Mouse (Mus musculus): Measurements from ENCODE around the gene Tmem273. TPM values are rescaled to one million over a fixed set of nuclear protein-coding genes. Genes with fewer than 3 reads are reported as not detected.

Tmem273 gene
- polyA plus RNA-seq, 1 experiment from 2014 or later = 2.0 TPM

- 90% methylated on average over 11 of the region's 11 CpGs for WGBS
- Histone ChIP-seq H3K4me2 (replicated peaks) (no peak overlapping the region), H3K36me3 (no peaks in the 10 kb centered on the region), H3K4me3 (replicated peaks) (no peak overlapping the region), H3K4me1 (replicated peaks) (no peaks in the 10 kb centered on the region), H3K9me3 (no peaks in the 10 kb centered on the region), H3K9ac (no peak overlapping the region), H3K27me3 (replicated peaks) (no peaks in the 10 kb centered on the region), H3K27ac (no peak overlapping the region)
- no peak for ATAC-seq
These were observed 50.4 kb downstream of the Tmem273 start for GRCm38 (mm10) chr14:32836191-32836590.

- Histone ChIP-seq H3K9ac (no peak overlapping the region), H3K27ac (no peak overlapping the region), H3K4me3 (replicated peaks) (no peak overlapping the region), H3K4me2 (replicated peaks) (no peak overlapping the region), H3K9me3 (no peaks in the 10 kb centered on the region), H3K27me3 (replicated peaks) (no peaks in the 10 kb centered on the region), H3K36me3 (no peaks in the 10 kb centered on the region), H3K4me1 (replicated peaks) (no peaks in the 10 kb centered on the region)
- ATAC-seq = no peak
These were observed 56.3 kb downstream of the Tmem273 start for GRCm38 (mm10) chr14:32842052-32842451.

- 89% methylated on average over 4 of the region's 4 CpGs for WGBS
These were observed 68.3 kb downstream of the Tmem273 start for GRCm38 (mm10) chr14:32854059-32854458.

GRCm38 (mm10) chr14:32856246-32856645 is 70.5 kb downstream of the Tmem273 start:
- Histone ChIP-seq H3K4me1 (replicated peaks) (peaks cover 18% of the 10 kb centered on the region), H3K9me3 (no peaks in the 10 kb centered on the region), H3K27me3 (replicated peaks) (no peaks in the 10 kb centered on the region), H3K27ac (peak overlapping the region; percentile 67; the same call in 1 of the 2 replicates), H3K9ac (no peak overlapping the region), H3K4me2 (replicated peaks) (peak overlapping the region; percentile 90), H3K4me3 (replicated peaks) (peak overlapping the region; percentile 63), H3K36me3 (no peaks in the 10 kb centered on the region)
- 0 out of 2 replicates have a peak, but pooled peaks have one; percentile 22 for ATAC-seq
- 25% methylated on average over 5 of the region's 5 CpGs for WGBS

More at GRCm38 (mm10) chr14:32854059-32854458, 68.3 kb downstream of the Tmem273 start:
- no peak overlapping the region for H3K27ac ChIP-seq
- H3K9ac ChIP-seq = no peak overlapping the region
- no peaks in the 10 kb centered on the region for H3K36me3 ChIP-seq
- ATAC-seq = no peak
- no peaks in the 10 kb centered on the region for H3K27me3 ChIP-seq (replicated peaks)
- H3K4me2 ChIP-seq (replicated peaks) = no peak overlapping the region
- no peaks in the 10 kb centered on the region for H3K9me3 ChIP-seq
- H3K4me1 ChIP-seq (replicated peaks) = peaks cover 7% of the 10 kb centered on the region; the same call in 1 of the 2 replicates
- H3K4me3 ChIP-seq (replicated peaks) = no peak overlapping the region

- peak within 1 kb of the TSS; percentile 67 for H3K27ac ChIP-seq
- no peaks in the 10 kb centered on the region for H3K36me3 ChIP-seq
- peaks cover 23% of the 10 kb centered on the region for H3K4me1 ChIP-seq (replicated peaks)
- ATAC-seq = peak; percentile 82
- H3K4me3 ChIP-seq (replicated peaks) = peak within 1 kb of the TSS; percentile 63
- H3K9me3 ChIP-seq = no peaks in the 10 kb centered on the region
- H3K4me2 ChIP-seq (replicated peaks) = peak within 1 kb of the TSS; percentile 90
- whole genome bisulfite sequencing = under 1% methylated on average over 57 of the region's 68 CpGs
- peak within 1 kb of the TSS; percentile 76 for H3K9ac ChIP-seq
- H3K27me3 ChIP-seq (replicated peaks) = no peaks in the 10 kb centered on the region
These were observed 71.0 kb downstream of the Tmem273 start, which contains the start of gene Vstm4 for GRCm38 (mm10) chr14:32856681-32857328. Vstm4 (plus strand) TSS chr14:32856756.

- Histone ChIP-seq H3K27me3 (replicated peaks) (no peaks in the 10 kb centered on the region), H3K27ac (no peak overlapping the region), H3K9ac (no peak overlapping the region), H3K4me2 (replicated peaks) (peak overlapping the region; percentile 90), H3K4me3 (replicated peaks) (no peak overlapping the region), H3K9me3 (no peaks in the 10 kb centered on the region), H3K4me1 (replicated peaks) (peaks cover 23% of the 10 kb centered on the region), H3K36me3 (no peaks in the 10 kb centered on the region)
- 85% methylated on average over 10 of the region's 10 CpGs for WGBS
- no peak for ATAC-seq
These were observed 72.6 kb downstream of the Tmem273 start for GRCm38 (mm10) chr14:32858361-32858760.

GRCm38 (mm10) chr14:32858941-32859510 is 73.3 kb downstream of the Tmem273 start:
- no peaks in the 10 kb centered on the region for H3K36me3 ChIP-seq
- H3K4me2 ChIP-seq (replicated peaks) = no peak overlapping the region
- no peak overlapping the region for H3K4me3 ChIP-seq (replicated peaks)
- no peaks in the 10 kb centered on the region for H3K9me3 ChIP-seq
- 56% methylated on average over 6 of the region's 6 CpGs for WGBS
- no peak for ATAC-seq
- no peak overlapping the region for H3K9ac ChIP-seq
- no peaks in the 10 kb centered on the region for H3K27me3 ChIP-seq (replicated peaks)
- H3K4me1 ChIP-seq (replicated peaks) = peaks cover 23% of the 10 kb centered on the region
- H3K27ac ChIP-seq = peak overlapping the region; percentile 34

GRCm38 (mm10) chr14:32859831-32860569 is 74.2 kb downstream of the Tmem273 start:
- Histone ChIP-seq H3K4me2 (replicated peaks) (peak overlapping the region; percentile 4; the same call in 1 of the 2 replicates), H3K4me1 (replicated peaks) (peaks cover 27% of the 10 kb centered on the region), H3K36me3 (no peaks in the 10 kb centered on the region), H3K27ac (peak overlapping the region; percentile 49), H3K9ac (no peak overlapping the region), H3K4me3 (replicated peaks) (no peak overlapping the region), H3K27me3 (replicated peaks) (no peaks in the 10 kb centered on the region), H3K9me3 (no peaks in the 10 kb centered on the region)
- no peak for ATAC-seq
- 60% methylated on average over 11 of the region's 11 CpGs for WGBS

- no peaks in the 10 kb centered on the region for H3K36me3 ChIP-seq
- ATAC-seq = peak; percentile 75
- H3K27me3 ChIP-seq (replicated peaks) = no peaks in the 10 kb centered on the region
- peak overlapping the region; percentile 81 for H3K27ac ChIP-seq
- no peaks in the 10 kb centered on the region for H3K9me3 ChIP-seq
- no peak overlapping the region for H3K9ac ChIP-seq
- H3K4me1 ChIP-seq (replicated peaks) = peaks cover 27% of the 10 kb centered on the region
- 22% methylated on average over 6 of the region's 6 CpGs for WGBS
- H3K4me3 ChIP-seq (replicated peaks) = no peak overlapping the region
- H3K4me2 ChIP-seq (replicated peaks) = peak overlapping the region; percentile 32; the same call in 1 of the 2 replicates
These were observed 75.4 kb downstream of the Tmem273 start for GRCm38 (mm10) chr14:32861149-32861581.

- Histone ChIP-seq H3K27ac (peak overlapping the region; percentile 81), H3K4me3 (replicated peaks) (no peak overlapping the region), H3K9ac (no peak overlapping the region), H3K9me3 (no peaks in the 10 kb centered on the region), H3K4me1 (replicated peaks) (peaks cover 24% of the 10 kb centered on the region), H3K36me3 (no peaks in the 10 kb centered on the region), H3K4me2 (replicated peaks) (peak overlapping the region; percentile 32; the same call in 1 of the 2 replicates), H3K27me3 (replicated peaks) (no peaks in the 10 kb centered on the region)
- ATAC-seq = 0 out of 2 replicates have a peak, but pooled peaks have one; percentile 8
- 45% methylated on average over 2 of the region's 2 CpGs for WGBS
These were observed 75.9 kb downstream of the Tmem273 start for GRCm38 (mm10) chr14:32861656-32862055.

- Histone ChIP-seq H3K27me3 (replicated peaks) (no peaks in the 10 kb centered on the region), H3K4me2 (replicated peaks) (no peak overlapping the region), H3K4me3 (replicated peaks) (no peak overlapping the region), H3K9ac (no peak overlapping the region), H3K36me3 (no peaks in the 10 kb centered on the region), H3K27ac (no peak overlapping the region), H3K9me3 (no peaks in the 10 kb centered on the region), H3K4me1 (replicated peaks) (peaks cover 9% of the 10 kb centered on the region; the same call in 1 of the 2 replicates)
- no peak for ATAC-seq
- WGBS = 65% methylated on average over 3 of the region's 3 CpGs
These were observed 79.6 kb downstream of the Tmem273 start for GRCm38 (mm10) chr14:32865331-32865730.
